Mouse (Mus musculus): ENCODE measurements around the gene Ager.

- TF ChIP-seq CTCF (IDR thresholded peaks at IDR 0.05; ENCODE audit: extremely low read depth, insufficient read depth, insufficient read length, insufficient replicate concordance) (no peak), POLR2A (IDR thresholded peaks at IDR 0.05; ENCODE audit: low read depth, low read length) (no peak)
These were observed 7.3 kb upstream of the Ager start for GRCm38 (mm10) chr17:34590154-34590987.
